Mouse (Mus musculus) gastrocnemius, postnatal 10 days (tissue): ENCODE data around the gene Cel. TPM values are rescaled to one million over a fixed set of nuclear protein-coding genes. Genes with fewer than 3 reads are reported as not detected.

Experiments
- DNase-seq: peaks from one replicate; pipeline ENCODE4 v3.0.0; 2021; ENCODE audit warnings: mixed read lengths
- microRNA-seq, 2 experiments: library from miRNA; unstranded; fragments of <30 nt; microRNA quantifications; one replicate each; pipeline ENCODE4 v1.2.0; 2021
- total RNA-seq, 2 experiments: library from RNA; stranded (reverse); gene quantifications; 2 replicates each; pipeline ENCODE4 v1.2.3; 2021

Cel gene
- total RNA-seq, 2 experiments from 2014 or later = not detected

GRCm38 (mm10) chr2:28518231-28518630 lies 45.0 kb downstream of the Cel start:
- no peak for DNase-seq

GRCm38 (mm10) chr2:28517206-28517909 lies 45.8 kb downstream of the Cel start:
- peak; percentile 89 for DNase-seq

DNA sequence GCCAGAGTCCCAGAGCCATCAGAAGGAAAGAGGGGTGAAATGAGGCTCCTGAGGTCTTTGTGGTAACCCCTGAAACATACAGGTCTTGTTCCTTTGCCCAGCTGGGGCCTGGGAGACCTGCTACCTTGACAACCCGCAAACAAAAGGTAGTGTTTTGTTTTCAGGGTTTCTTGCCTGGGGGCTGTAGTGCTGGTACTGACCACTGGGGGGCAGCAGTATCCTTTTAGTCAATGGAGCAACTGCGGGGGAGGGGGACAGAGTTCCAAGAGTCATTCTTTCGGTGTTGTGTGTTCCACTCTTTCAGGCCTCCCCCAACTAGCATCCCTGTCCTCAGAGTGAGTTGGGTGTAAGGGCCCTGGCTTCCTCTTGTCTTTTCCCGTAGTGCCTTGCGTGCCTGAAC lies 48.7 kb downstream of the Cel start:
- DNase-seq = peak; percentile 89

GRCm38 (mm10) chr2:28513431-28514370 lies 49.5 kb downstream of the Cel start:
- peak; percentile 34 for DNase-seq

DNA sequence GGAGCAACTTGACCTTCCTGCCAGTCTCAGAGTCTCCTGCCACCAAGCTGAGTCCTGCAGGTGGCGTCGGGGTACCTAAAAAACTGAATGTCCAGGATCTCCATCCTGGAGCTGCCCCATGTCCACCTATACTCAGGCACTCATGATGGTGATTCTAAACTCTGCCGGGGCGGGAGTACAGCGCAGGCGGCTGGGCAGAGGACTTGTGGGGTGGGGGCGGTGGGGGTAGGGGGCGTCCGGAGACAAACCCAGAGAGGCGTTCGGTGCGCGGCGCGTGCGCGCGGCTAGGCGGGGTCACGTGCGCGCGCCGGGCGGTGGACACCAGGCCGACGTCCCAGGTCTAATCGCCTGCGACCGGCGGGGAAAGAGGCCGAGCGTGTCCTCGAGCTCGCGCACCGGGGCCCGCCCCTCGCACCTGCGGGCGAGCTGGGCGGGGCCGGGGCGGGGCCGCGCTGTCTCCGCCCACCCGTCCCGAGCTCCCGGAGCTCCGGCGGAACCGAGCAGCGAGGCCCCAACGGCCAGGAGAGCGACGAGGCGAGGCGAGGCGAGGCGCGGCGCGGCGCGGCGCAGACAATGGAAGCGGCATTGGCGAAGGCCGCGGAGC lies 50.3 kb downstream of the Cel start, which contains the start of gene Ralgds:
Ralgds (plus strand) TSS at position 328 of the 604 bp plus-strand sequence.
- DNase-seq = peak; percentile 51

- peak; percentile 3 for DNase-seq
These were observed 51.6 kb downstream of the Cel start for GRCm38 (mm10) chr2:28511600-28511999.

DNA sequence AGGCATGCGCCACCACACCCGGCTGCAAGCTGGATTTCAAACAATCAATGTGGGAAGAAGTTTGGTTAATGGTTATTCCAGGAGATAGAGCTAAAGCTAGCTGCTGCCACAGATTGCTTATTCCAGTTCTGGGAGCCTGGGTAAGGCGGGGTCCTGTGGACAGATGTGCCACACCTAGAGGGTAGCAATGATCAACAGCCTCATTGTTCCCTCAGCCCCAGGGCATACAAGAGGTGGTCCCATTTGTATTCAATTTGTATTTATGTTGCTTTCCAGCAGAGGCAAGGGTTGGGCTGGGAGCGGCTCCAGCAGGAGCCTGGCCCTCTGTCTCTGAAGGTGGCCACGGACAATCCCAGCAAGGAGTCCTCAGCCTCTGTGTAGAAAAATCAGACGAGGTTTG lies 56.9 kb downstream of the Cel start:
- no peak for DNase-seq

DNA sequence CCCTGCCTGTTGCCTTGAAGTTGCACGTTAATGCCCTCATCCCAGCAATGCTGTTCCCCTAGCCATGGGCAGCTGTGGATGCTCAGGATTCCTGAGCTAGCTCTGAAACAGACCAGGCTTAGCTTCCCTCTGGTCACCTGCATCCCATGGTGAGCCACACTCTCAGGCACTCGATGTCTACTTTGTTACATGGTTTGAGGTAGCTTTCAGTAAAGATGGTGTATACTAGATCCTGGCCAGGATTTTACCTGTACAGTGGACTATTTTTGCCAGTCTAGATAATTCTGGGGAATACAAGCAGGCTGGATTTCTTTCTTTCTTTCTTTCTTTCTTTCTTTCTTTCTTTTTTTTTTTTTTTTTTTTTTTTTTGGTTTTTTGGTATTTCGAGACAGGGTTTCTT lies 57.4 kb downstream of the Cel start, which contains the start of gene Gm10134:
Gm10134 (plus strand) TSS at position 301 of the 400 bp plus-strand sequence.
- DNase-seq = no peak

Small RNA genes within 50 kb of the gene (microRNA-seq; reads per million reads assigned to microRNA genes)
- gene Gm22824 = 0 reads per million in 2 experiments

Other genes with a start within 250 kb of the Cel start
- gene Ppp1r26, start 116.6 kb downstream of the Cel start, total RNA-seq = 1 to 10 TPM; 3.0 to 4.7 TPM
- under 1 TPM in 1 of 2 experiments, not detected in 1; 0.34 TPM for gene 1700007K13Rik, start 97.1 kb downstream of the Cel start, total RNA-seq
- gene Mrps2, start 95.3 kb downstream of the Cel start, total RNA-seq = 10 to 100 TPM; 28.3 to 31.5 TPM
- gene Gbgt1, start 66.5 kb downstream of the Cel start, total RNA-seq = 1 to 10 TPM; 1.9 to 3.5 TPM
- gene Gm10134, start 57.3 kb downstream of the Cel start, total RNA-seq = 1 to 10 TPM in 1 of 2 experiments, not detected in 1; 2.0 TPM
- 10 to 100 TPM; 33.1 to 43.9 TPM for gene Ralgds, start 50.3 kb downstream of the Cel start, total RNA-seq
- 10 to 100 TPM in 1 of 2 experiments, 1 to 10 TPM in 1; 9.1 to 10.2 TPM for gene Gtf3c5, start 20.3 kb upstream of the Cel start, total RNA-seq
- under 1 TPM in 1 of 2 experiments, not detected in 1; 0.79 TPM for gene Gfi1b, start 58.6 kb upstream of the Cel start, total RNA-seq
- 10 to 100 TPM; 15.6 to 19.2 TPM for gene Tsc1, start 77.8 kb upstream of the Cel start, total RNA-seq
- not detected for gene Spaca9, start 136.3 kb upstream of the Cel start, total RNA-seq
- not detected for gene Ak8, start 136.8 kb upstream of the Cel start, total RNA-seq